Mouse (Mus musculus) frontal cortex, adult (tissue): ENCODE measurements around the gene Pcdh15.
A peak's percentile ranks its signal among the peaks of the same experiment; 100 is the strongest.

Experiments used
- ATAC-seq: cut with Nextera tagmentation; 2 replicates; pipeline ENCODE4 v1.9.2; 2017; ENCODE audit warnings: mild to moderate bottlenecking, moderate library complexity, mixed read lengths; ENCODE audit not compliant: low TSS enrichment

The Pcdh15 gene

DNA sequence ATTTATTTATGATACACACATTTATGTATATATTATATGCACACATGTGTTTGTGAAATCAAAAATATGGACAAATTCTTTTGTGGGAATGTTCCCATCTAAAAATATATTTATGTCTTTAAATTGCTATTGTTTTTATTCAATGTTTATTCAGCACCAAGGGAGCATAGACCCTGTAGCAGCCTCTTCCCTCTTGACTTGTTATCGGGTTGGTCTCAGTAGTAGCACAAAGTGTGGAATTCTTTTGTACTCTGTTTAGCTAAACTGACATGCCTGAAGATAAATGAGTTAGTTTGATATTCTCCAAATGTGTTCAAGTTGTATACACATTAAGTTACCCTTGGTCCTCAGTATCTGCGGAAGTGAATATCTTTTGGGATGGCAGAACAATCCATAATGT is 848.7 kb downstream of the Pcdh15 start:
- ATAC-seq: no peak

DNA sequence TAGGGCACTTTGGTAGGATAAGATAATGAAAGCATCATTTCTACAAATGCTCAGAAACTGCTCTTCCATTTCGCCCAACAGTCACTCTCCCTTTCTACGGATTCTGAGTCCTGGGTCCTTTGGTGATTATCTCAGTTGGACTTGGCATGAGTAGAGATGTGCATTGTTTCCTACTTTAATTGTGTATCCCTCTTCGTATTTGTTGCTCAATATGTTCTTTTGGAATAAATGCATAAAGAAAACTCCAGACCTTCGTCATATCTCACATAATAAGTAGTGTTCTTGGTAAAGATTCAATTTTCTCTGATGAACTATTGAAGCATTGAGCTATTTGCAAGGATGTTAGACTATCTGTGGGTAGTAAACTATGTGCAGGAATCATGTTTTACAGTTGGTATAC is 854.2 kb downstream of the Pcdh15 start:
- ATAC-seq: no peak

DNA sequence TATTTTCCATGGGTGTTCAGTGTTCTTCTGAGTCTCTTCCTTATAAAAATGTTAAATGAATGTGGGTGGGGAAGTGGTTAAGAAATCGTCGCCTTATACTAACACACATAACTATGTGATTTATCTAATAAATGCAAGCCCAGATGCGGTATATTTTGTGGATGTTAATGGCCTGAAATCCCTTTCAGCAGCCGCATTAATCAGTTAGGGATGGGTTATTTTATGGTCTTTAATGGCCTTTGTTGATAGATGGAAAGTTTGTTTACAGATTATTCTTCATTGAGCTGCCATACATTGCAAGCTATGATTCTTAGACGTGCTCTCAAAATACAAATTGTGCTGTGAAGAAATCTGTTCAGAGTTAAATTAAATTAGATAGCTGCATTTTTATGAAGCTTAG is 884.9 kb downstream of the Pcdh15 start:
- no peak for ATAC-seq

DNA sequence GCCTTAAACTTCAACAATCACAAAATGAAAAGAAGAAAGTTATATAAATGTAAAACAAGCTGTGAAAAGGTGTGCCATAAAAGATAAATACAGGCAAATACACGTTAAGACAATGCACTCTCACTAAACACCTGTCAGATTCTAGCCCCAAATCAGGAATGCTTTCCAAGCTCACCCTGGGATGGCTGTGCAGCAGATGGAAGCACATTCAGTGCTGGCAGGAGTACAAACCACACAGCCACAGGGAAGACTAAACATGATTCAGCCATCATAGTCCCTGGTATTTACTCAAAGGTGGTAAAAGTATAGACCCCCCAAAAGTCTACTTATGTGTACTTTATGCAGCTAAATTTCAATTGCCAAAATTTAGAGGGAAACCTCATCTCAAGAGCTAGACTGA is 909.7 kb downstream of the Pcdh15 start:
- no peak for ATAC-seq

DNA sequence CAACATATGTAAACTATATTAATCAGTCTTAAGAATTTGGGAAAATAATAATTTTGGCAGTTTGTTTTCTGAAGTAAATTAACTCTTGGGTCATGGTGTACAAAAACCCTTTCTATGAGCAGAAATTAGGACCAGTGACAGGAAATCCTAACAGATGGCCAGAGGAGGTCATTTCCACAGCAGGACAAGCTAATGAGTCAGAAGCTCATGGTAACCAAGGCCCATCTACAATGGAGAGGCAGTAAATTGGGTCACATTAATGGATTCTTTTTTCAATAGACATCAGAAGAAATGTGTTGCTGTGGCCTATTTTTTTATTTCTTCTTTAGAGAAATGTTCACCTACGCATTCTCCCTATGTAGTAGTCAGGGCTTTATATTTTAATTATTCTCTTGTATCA is 923.9 kb downstream of the Pcdh15 start:
- ATAC-seq: no peak

- peak; percentile 100 for ATAC-seq
Observed at GRCm38 (mm10) chr10:74053059-74053458, 953.9 kb downstream of the Pcdh15 start.

DNA sequence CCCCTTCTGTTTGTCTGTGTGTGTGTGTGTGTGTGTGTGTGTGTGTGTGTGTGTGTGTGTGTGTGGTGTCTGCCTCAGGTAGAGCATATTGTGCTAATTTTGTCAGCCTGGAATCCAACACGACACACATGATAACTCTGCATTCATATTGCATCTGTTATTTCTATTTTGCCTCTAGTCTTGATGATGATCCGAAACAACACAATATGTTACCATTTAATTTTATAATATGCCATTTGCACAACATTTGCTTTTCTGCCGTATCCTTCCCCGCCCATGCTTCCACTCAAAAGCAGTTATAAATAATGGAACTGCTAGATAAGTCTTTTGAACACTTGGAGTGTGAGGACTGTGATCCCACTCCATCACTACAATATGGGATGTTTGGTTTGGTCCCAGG is 987.5 kb downstream of the Pcdh15 start:
- ATAC-seq: no peak

- ATAC-seq: peak; percentile 95
Observed at GRCm38 (mm10) chr10:74098296-74098695, 999.2 kb downstream of the Pcdh15 start.

DNA sequence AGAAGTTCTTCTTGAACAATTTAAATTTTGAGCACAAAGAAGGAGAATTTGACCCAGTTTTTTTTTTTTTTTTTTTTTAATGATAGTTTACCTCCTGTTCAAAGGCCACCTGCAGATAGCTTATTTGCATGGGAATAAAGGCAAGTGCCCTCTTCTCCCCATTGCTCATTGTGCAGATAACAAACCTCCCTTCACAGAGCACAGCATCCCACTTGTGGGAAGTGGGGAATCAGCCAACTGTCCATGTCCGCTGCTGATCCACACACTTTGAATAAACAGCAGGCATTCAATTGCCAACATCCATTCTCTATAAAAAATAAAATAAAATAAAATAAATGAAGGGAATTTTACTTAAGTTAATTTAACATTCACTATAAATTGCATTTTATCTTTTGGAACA is 1015.0 kb downstream of the Pcdh15 start:
- peak; percentile 15; the same call in 1 of the 2 replicates for ATAC-seq

GRCm38 (mm10) chr10:74116817-74117216 is 1017.7 kb downstream of the Pcdh15 start:
- peak; percentile 81 for ATAC-seq

DNA sequence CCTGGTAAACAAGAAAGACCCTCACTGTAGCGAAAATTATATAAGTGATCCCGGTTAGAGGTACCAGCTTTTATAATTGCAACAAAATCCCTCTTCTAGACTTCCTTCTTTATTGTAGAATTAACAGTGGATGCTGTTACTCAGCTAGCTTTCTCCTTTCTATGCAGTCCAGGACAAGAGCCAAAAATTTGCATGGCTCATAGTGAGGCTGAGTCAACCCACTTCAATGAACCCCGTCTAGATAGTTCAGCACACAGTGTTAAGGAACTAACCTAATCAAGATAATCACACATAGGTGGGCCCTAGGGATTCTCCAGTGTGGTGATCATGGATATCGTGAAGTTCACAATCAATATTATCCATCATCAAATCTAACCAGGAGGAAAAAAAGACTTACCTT is 1024.3 kb downstream of the Pcdh15 start:
- ATAC-seq: peak; percentile 59; the same call in 1 of the 2 replicates

DNA sequence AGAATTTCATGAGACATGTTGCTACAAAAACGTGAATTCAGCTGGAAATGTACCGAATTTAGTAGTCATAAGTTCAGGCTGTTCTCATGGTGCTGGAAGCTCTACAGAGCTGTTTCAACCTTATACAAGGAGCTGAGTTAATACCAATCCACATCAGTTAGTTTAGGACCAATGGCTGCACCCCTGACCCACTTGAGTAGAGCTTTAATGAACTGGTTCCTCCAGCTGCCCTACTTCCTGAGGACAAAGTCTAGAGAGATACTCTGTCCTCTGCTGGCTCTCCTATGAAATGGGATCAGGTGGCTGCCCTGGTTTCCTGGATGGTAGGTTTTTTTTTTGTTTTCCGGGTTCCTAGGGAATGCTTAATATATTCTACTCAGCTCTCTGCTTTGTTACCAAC is 1030.0 kb downstream of the Pcdh15 start:
- ATAC-seq: no peak; the same call in 1 of the 2 replicates

GRCm38 (mm10) chr10:74129665-74130064 is 1030.5 kb downstream of the Pcdh15 start:
- no peak for ATAC-seq

GRCm38 (mm10) chr10:74130805-74131204 is 1031.7 kb downstream of the Pcdh15 start:
- ATAC-seq: peak; percentile 52; the same call in 1 of the 2 replicates

DNA sequence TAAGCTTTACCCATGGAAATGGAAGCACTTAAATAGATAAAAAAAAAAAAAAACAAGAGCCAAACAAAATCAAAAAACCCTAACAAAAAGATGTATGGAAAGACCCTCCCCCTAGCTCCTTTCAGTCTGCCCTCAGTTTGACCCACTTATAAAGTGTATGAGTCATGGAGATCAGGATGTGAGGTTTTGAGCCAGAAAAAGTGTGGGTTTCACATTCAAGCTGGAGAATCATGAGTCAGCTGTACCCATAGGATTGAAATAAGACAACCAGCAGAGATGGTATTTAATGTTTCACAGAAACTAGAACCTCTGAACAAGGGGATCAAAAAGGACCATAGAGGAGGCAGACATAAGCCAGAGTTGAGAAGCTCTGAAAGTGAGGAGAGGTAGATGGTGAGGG is 1048.8 kb downstream of the Pcdh15 start:
- peak; percentile 95 for ATAC-seq

DNA sequence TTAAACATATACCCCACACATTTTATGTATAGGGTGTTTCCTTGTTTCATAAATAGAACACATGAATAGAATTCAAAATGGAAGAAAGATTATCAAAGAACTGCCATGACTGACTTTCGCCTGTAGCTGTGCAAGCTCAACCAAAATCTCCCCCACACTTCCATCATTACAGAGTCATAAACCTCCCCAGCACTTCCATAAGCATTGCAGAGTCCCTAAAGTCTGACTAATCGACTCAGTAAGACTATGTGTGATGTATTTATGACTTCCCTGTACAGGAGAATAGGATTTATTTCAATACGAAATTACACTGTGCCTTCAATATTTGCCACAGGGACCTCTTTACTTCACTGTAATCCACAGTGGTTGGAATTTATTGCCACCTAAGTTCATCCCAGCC is 1082.8 kb downstream of the Pcdh15 start:
- ATAC-seq: no peak

DNA sequence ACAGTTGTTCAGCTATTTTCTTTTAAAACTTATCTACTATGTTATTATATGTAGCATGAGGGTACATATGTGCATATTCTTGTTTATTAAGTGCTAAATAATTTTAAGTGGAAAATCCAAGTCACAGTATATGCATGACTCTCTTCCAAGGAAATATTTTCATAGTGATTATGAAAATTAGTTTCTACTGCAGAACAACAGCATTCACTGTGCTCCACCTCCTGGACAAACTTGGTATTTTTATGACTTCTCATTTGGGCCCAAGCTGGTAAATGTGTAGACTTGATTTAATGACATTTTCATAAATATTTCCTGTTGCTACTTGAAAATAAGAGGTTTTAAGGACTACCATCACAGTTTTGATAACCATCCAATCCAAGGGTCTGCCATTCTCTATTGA is 1104.5 kb downstream of the Pcdh15 start:
- peak; percentile 70; the same call in 1 of the 2 replicates for ATAC-seq

GRCm38 (mm10) chr10:74217268-74217667 is 1118.1 kb downstream of the Pcdh15 start:
- peak; percentile 57; the same call in 1 of the 2 replicates for ATAC-seq

- no peak for ATAC-seq
Observed at GRCm38 (mm10) chr10:74220439-74220838, 1121.3 kb downstream of the Pcdh15 start.

GRCm38 (mm10) chr10:74257716-74258446 is 1158.7 kb downstream of the Pcdh15 start:
- no peak for ATAC-seq

- ATAC-seq: no peak
Observed at GRCm38 (mm10) chr10:74258639-74259038, 1159.5 kb downstream of the Pcdh15 start.

DNA sequence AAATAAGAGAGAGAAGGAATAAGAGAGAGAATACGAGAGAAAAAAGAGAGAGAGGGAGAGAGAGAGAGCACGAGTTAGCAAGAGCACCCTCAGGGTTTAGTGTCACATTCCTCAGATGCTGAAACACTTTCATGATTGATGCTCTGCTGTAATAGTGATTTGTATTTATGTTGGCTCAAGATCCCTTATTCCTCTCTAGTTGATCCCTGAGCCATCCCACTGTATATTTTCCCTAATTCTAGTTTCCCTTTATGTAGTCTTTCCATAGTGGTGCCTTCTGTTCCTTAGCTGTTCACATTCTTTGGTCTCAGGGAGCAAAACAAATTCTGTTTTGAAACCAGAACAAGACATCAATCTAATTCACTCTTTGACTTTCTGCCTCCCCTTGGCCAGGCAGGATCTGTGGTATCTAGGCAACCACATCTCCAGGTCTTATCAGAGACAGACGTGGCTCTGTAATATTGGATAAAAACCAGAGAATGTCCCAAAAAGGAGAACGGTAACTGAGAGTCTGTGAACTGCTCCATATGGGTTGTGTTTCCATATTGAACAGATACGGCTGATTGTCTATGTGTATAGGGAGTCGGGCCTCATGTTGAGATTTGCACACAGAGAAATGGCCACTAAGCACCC is 1170.6 kb downstream of the Pcdh15 start:
- ATAC-seq: no peak

GRCm38 (mm10) chr10:74270894-74271293 is 1171.8 kb downstream of the Pcdh15 start:
- ATAC-seq: no peak
